Mouse (Mus musculus) erythroblast, embryonic 14.5 days (primary cell): Measurements from ENCODE around the gene Prlr. TPM values are rescaled to one million over a fixed set of nuclear protein-coding genes. Genes with fewer than 3 reads are reported as not detected.

ENCODE experiments used
- H3K27me3 ChIP-seq: 2 replicates; pipeline ENCODE4 v1.6.1; 2012; ENCODE audit warnings: inconsistent platforms; ENCODE audit not compliant: control insufficient read depth
- H3K36me3 ChIP-seq: 2 replicates; pipeline ENCODE4 v1.6.1; 2012; ENCODE audit warnings: mild to moderate bottlenecking, inconsistent platforms; ENCODE audit not compliant: control insufficient read depth
- H3K4me1 ChIP-seq: 2 replicates; pipeline ENCODE4 v1.6.1; 2012; ENCODE audit warnings: inconsistent platforms; ENCODE audit not compliant: control insufficient read depth
- H3K4me3 ChIP-seq: replicated peaks from 2 replicates; pipeline ENCODE3; 2012; ENCODE audit warnings: moderate library complexity, mild to moderate bottlenecking, inconsistent platforms
- H3K9me3 ChIP-seq: 2 replicates; pipeline ENCODE4 v1.6.1; 2012; ENCODE audit warnings: low read length, inconsistent platforms, mixed read lengths; ENCODE audit not compliant: control insufficient read depth
- GATA1 ChIP-seq: IDR thresholded peaks from 2 replicates; pipeline ENCODE4 v1.6.1; 2012; ENCODE audit warnings: low read length, inconsistent platforms, mixed read lengths
- TAL1 ChIP-seq: IDR thresholded peaks from 3 replicates; pipeline ENCODE4 v1.6.1; 2012; ENCODE audit warnings: low read length, inconsistent platforms, mixed read lengths
- polyA plus RNA-seq: library from polyadenylated mRNA; stranded (reverse); fragments of >175 nt; gene quantifications from 2 replicates; pipeline ENCODE4 v1.2.3, GENCODE M21; 2012

The Prlr gene
- 0.02 TPM in 1 of 2 replicates, not detected in the other for polyA plus RNA-seq

DNA sequence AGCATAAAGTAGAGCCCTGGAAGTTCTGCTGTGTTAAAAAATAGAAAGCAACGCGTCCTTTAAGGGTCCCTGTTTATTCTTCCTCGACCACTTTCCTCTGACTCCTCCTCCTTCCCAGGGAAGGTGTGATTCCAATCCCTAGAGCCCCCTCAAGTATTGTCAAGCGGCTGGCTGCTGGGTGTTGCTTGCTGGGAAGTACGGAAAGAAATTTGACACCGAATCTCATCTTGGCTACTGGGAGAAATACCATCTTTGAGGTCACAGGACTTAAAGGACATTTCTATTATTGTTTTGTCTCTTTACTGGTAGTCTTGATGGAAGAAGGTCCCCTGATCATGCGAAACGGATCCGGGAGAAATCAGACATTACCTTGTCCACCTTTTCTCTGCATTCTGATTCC lies at the start of gene Prlr:
TSS of gene Prlr (plus strand) at position 156 of the 400 bp plus-strand sequence.
- Histone ChIP-seq H3K36me3 (no peaks in the 10 kb centered on the region), H3K9me3 (no peaks in the 10 kb centered on the region), H3K27me3 (peaks cover 14% of the 10 kb centered on the region), H3K4me1 (no peaks in the 10 kb centered on the region), H3K4me3 (no peak within 1 kb of the TSS)
- TF ChIP-seq TAL1, result no peak
- no peak for TF ChIP-seq GATA1

GRCm38 (mm10) chr15:10133781-10134180 lies 43.3 kb upstream of the Prlr start:
- Histone ChIP-seq H3K36me3 (no peaks in the 10 kb centered on the region), H3K9me3 (no peaks in the 10 kb centered on the region), H3K4me3 (no peak overlapping the region), H3K4me1 (no peaks in the 10 kb centered on the region), H3K27me3 (no peaks in the 10 kb centered on the region)
- TF ChIP-seq TAL1, result no peak
- no peak for TF ChIP-seq GATA1

DNA sequence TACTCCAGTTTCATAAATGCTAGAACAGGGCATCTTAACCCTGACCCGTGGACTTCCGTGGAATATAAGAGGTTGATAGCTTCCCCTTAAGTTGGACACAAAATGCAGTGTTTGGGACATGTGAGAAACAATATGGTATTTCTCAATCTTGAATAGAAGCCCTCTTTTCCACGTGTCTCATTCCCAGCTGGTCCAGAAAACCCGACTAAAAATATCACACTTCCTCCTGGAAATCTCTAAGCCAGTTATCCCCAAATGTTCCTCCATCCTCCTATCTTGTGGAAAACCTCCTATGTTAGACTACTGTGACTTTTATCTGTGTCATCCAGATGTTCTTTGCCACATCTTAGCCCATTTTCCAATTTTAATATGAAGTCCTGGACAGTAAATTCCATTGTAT lies 42.1 kb upstream of the Prlr start:
- Histone ChIP-seq H3K9me3 (no peaks in the 10 kb centered on the region), H3K4me3 (no peak overlapping the region), H3K4me1 (no peaks in the 10 kb centered on the region), H3K27me3 (no peaks in the 10 kb centered on the region), H3K36me3 (no peaks in the 10 kb centered on the region)
- TF ChIP-seq GATA1 (no peak), TAL1 (no peak)

GRCm38 (mm10) chr15:10144520-10144919 lies 32.5 kb upstream of the Prlr start:
- Histone ChIP-seq H3K9me3 (no peaks in the 10 kb centered on the region), H3K4me3 (no peak overlapping the region), H3K27me3 (no peaks in the 10 kb centered on the region), H3K4me1 (no peaks in the 10 kb centered on the region), H3K36me3 (no peaks in the 10 kb centered on the region)
- TF ChIP-seq GATA1, result no peak
- TF ChIP-seq TAL1, result no peak

- Histone ChIP-seq H3K9me3 (no peaks in the 10 kb centered on the region), H3K4me3 (no peak overlapping the region), H3K27me3 (no peaks in the 10 kb centered on the region), H3K36me3 (no peaks in the 10 kb centered on the region), H3K4me1 (no peaks in the 10 kb centered on the region)
- TF ChIP-seq GATA1 (no peak), TAL1 (no peak)
Measured at GRCm38 (mm10) chr15:10148196-10148595, 28.8 kb upstream of the Prlr start.

- TF ChIP-seq TAL1, result no peak
- TF ChIP-seq GATA1, result no peak
- Histone ChIP-seq H3K4me1 (no peaks in the 10 kb centered on the region), H3K9me3 (peaks cover 13% of the 10 kb centered on the region), H3K4me3 (no peak overlapping the region), H3K36me3 (no peaks in the 10 kb centered on the region), H3K27me3 (no peaks in the 10 kb centered on the region)
Measured at GRCm38 (mm10) chr15:10160663-10161062, 16.4 kb upstream of the Prlr start.

- Histone ChIP-seq H3K4me1 (no peaks in the 10 kb centered on the region), H3K4me3 (no peak overlapping the region), H3K9me3 (no peaks in the 10 kb centered on the region), H3K27me3 (peaks cover 14% of the 10 kb centered on the region), H3K36me3 (no peaks in the 10 kb centered on the region)
- TF ChIP-seq GATA1 (no peak), TAL1 (no peak)
Measured at GRCm38 (mm10) chr15:10175078-10175477, 2.0 kb upstream of the Prlr start.

- no peak for TF ChIP-seq TAL1
- TF ChIP-seq GATA1, result no peak
- no peaks in the 10 kb centered on the region for H3K36me3 ChIP-seq
- H3K9me3 ChIP-seq, result no peaks in the 10 kb centered on the region
- peaks cover 14% of the 10 kb centered on the region for H3K27me3 ChIP-seq
- H3K4me1 ChIP-seq, result no peaks in the 10 kb centered on the region
- H3K4me3 ChIP-seq, result no peak overlapping the region
Measured at GRCm38 (mm10) chr15:10175656-10176055, 1.4 kb upstream of the Prlr start.

- no peak overlapping the region for H3K4me3 ChIP-seq
- H3K36me3 ChIP-seq, result no peaks in the 10 kb centered on the region
- TF ChIP-seq TAL1, result no peak
- H3K27me3 ChIP-seq, result peaks cover 14% of the 10 kb centered on the region
- no peaks in the 10 kb centered on the region for H3K9me3 ChIP-seq
- H3K4me1 ChIP-seq, result no peaks in the 10 kb centered on the region
Measured at GRCm38 (mm10) chr15:10177519-10178130, 587 bp downstream of the Prlr start.

DNA sequence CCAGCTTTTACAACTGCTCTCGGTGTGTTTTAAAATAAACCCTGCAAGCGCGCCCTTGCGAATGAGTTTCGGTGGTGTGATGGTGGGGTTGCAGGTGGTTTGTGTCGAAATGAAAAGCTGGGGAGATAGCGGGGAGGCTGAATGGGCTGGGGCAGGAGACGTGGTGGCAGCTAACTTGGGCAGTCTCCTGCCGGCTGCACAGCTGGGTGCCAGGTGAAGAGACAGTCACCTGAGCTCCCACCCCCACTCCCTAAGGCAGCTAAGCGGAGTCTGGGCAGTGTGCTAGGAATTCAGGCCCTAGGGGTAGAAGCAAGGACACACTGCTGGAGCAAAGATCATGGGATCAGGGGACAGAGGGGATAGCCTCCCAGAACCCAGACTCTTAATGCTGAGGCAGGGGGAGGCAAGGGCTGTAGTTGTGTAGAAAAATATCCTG lies 1.1 kb downstream of the Prlr start:
- TF ChIP-seq GATA1 (no peak), TAL1 (no peak)
- no peaks in the 10 kb centered on the region for H3K9me3 ChIP-seq
- H3K4me3 ChIP-seq, result no peak overlapping the region
- H3K27me3 ChIP-seq, result peaks cover 14% of the 10 kb centered on the region
- H3K36me3 ChIP-seq, result no peaks in the 10 kb centered on the region
- H3K4me1 ChIP-seq, result no peaks in the 10 kb centered on the region
